Mouse (Mus musculus) hindbrain, embryonic 14.5 days (tissue): ENCODE measurements around the gene Ccdc61. TPM values are rescaled to one million over a fixed set of nuclear protein-coding genes. Genes with fewer than 3 reads are reported as not detected.

Experiments used
- ATAC-seq: fragments of 200-750 bp; cut with Nextera tagmentation; 2 replicates; pipeline ENCODE4 v1.8.0; 2017; ENCODE audit warnings: moderate number of reproducible peaks, mild to moderate bottlenecking, moderate TSS enrichment, moderate library complexity; ENCODE audit not compliant: low FRiP score
- DNase-seq: peaks from one replicate; pipeline ENCODE4 v3.0.0-alpha.2; 2015; ENCODE audit warnings: low spot score
- H3K27ac ChIP-seq: fragments of 300-500 bp; sonication (generic); 2 replicates; pipeline ENCODE4 v1.5.1; 2014; ENCODE audit warnings: mild to moderate bottlenecking, moderate library complexity
- H3K27me3 ChIP-seq: fragments of 300-500 bp; sonication (generic); 2 replicates; pipeline ENCODE4 v1.6.1; 2014; ENCODE audit warnings: mild to moderate bottlenecking, low read length, mixed read lengths; ENCODE audit not compliant: control insufficient read depth, insufficient read depth
- H3K36me3 ChIP-seq: fragments of 300-500 bp; sonication (generic); replicated peaks from 2 replicates; pipeline ENCODE4 v1.6.1; 2014; ENCODE audit not compliant: control insufficient read depth, insufficient read depth
- H3K4me1 ChIP-seq: fragments of 300-500 bp; sonication (generic); replicated peaks from 2 replicates; pipeline ENCODE4 v1.6.1; 2014; ENCODE audit warnings: antibody characterized with exemption, low read length, mixed read lengths; ENCODE audit not compliant: control insufficient read depth, insufficient read depth
- H3K4me2 ChIP-seq: fragments of 300-500 bp; sonication (generic); replicated peaks from 2 replicates; pipeline ENCODE4 v1.6.1; 2014; ENCODE audit warnings: mild to moderate bottlenecking, moderate library complexity
- H3K4me3 ChIP-seq: fragments of 300-500 bp; sonication (generic); replicated peaks from 2 replicates; pipeline ENCODE4 v1.5.1; 2014; ENCODE audit warnings: mild to moderate bottlenecking, low read length
- H3K9ac ChIP-seq: fragments of 300-500 bp; sonication (generic); 2 replicates; pipeline ENCODE4 v1.6.1; 2014
- H3K9me3 ChIP-seq: fragments of 300-500 bp; sonication (generic); 2 replicates; pipeline ENCODE4 v1.6.1; 2016; ENCODE audit warnings: low read length; ENCODE audit not compliant: control insufficient read depth
- WGBS: fragments of 180-500 bp; shearing (Covaris S2); extraction: QIAGEN DNeasy Blood & Tissue Kit; methylation state at CpG from one replicate; pipeline ENCODE4 v1.1.7; 2014; 5-methylcytosine and 5-hydroxymethylcytosine counted together
- polyA plus RNA-seq: library from polyadenylated mRNA; unstranded; fragments of >200 nt; fragmentation: Nextera tagmentation; extraction: Ambion mirVana; gene quantifications from 2 replicates; pipeline ENCODE4 v1.2.1, GENCODE M21; 2014

Ccdc61 gene
- polyA plus RNA-seq, 1 experiment from 2014 or later: 23.9 TPM

- Histone ChIP-seq H3K27ac (no peak overlapping the region), H3K4me3 (no peak overlapping the region), H3K9ac (no peak overlapping the region), H3K36me3 (no peaks in the 10 kb centered on the region), H3K9me3 (no peaks in the 10 kb centered on the region), H3K27me3 (no peaks in the 10 kb centered on the region), H3K4me2 (no peak overlapping the region), H3K4me1 (no peaks in the 10 kb centered on the region)
- no peak for DNase-seq
- ATAC-seq: no peak
- WGBS: 58% methylated on average over 5 of the region's 5 CpGs
Measured at GRCm38 (mm10) chr7:18844811-18845210, 65.4 kb downstream of the Ccdc61 start.

GRCm38 (mm10) chr7:18841174-18841567 lies 69.0 kb downstream of the Ccdc61 start:
- no peaks in the 10 kb centered on the region for H3K4me1 ChIP-seq
- H3K36me3 ChIP-seq: no peaks in the 10 kb centered on the region
- no peak overlapping the region for H3K27ac ChIP-seq
- H3K27me3 ChIP-seq: no peaks in the 10 kb centered on the region
- no peak for DNase-seq
- 0 out of 2 replicates have a peak overlapping the region, but pooled peaks have one; percentile 1 for H3K9ac ChIP-seq
- H3K9me3 ChIP-seq: no peaks in the 10 kb centered on the region
- WGBS: 53% methylated on average over 1 of the region's 1 CpGs
- ATAC-seq: no peak
- H3K4me3 ChIP-seq: no peak overlapping the region
- peak overlapping the region; percentile 55 for H3K4me2 ChIP-seq

Other genes with a start within 250 kb of the Ccdc61 start
- not detected in 2 replicates for gene Psg20, start 224.2 kb downstream of the Ccdc61 start, polyA plus RNA-seq
- not detected in 2 replicates for gene Psg22, start 192.3 kb downstream of the Ccdc61 start, polyA plus RNA-seq
- not detected in 2 replicates for gene Psg19, start 111.9 kb downstream of the Ccdc61 start, polyA plus RNA-seq
- 0.12 TPM in 1 of 2 replicates, not detected in the other for gene Psg17, start 88.8 kb downstream of the Ccdc61 start, polyA plus RNA-seq
- 0.39 and 0.50 TPM in 2 replicates for gene Mill2, start 70.4 kb downstream of the Ccdc61 start, polyA plus RNA-seq
- gene Pglyrp1, start 39.1 kb downstream of the Ccdc61 start, polyA plus RNA-seq: 24.5 and 25.2 TPM in 2 replicates
- 15.4 and 16.3 TPM in 2 replicates for gene Nova2, start 15.5 kb upstream of the Ccdc61 start, polyA plus RNA-seq
- 0.52 and 0.69 TPM in 2 replicates for gene Nanos2, start 77.0 kb upstream of the Ccdc61 start, polyA plus RNA-seq
- 6.7 and 7.4 TPM in 2 replicates for gene Mypop, start 80.8 kb upstream of the Ccdc61 start, polyA plus RNA-seq
- gene Irf2bp1, start 93.6 kb upstream of the Ccdc61 start, polyA plus RNA-seq: 32.4 and 38.1 TPM in 2 replicates
- not detected in 2 replicates for gene Foxa3, start 113.1 kb upstream of the Ccdc61 start, polyA plus RNA-seq
- 18.7 and 18.8 TPM in 2 replicates for gene Sympk, start 114.0 kb upstream of the Ccdc61 start, polyA plus RNA-seq
- gene Rsph6a, start 144.3 kb upstream of the Ccdc61 start, polyA plus RNA-seq: 0.27 and 0.43 TPM in 2 replicates
- gene Dmwd, start 165.8 kb upstream of the Ccdc61 start, polyA plus RNA-seq: 32.0 and 35.0 TPM in 2 replicates
- 8.2 and 8.9 TPM in 2 replicates for gene Dmpk, start 173.4 kb upstream of the Ccdc61 start, polyA plus RNA-seq
- gene Six5, start 184.2 kb upstream of the Ccdc61 start, polyA plus RNA-seq: 2.3 and 2.5 TPM in 2 replicates
- 6.7 and 7.7 TPM in 2 replicates for gene Gm4969, start 208.0 kb upstream of the Ccdc61 start, polyA plus RNA-seq
- 10.9 and 11.9 TPM in 2 replicates for gene Fbxo46, start 209.4 kb upstream of the Ccdc61 start, polyA plus RNA-seq
- 19.1 and 20.3 TPM in 2 replicates for gene Qpctl, start 238.9 kb upstream of the Ccdc61 start, polyA plus RNA-seq
- gene Snrpd2, start 239.3 kb upstream of the Ccdc61 start, polyA plus RNA-seq: 104 and 110 TPM in 2 replicates